Mouse (Mus musculus): Measurements from ENCODE around the gene Kng1. TPM values are rescaled to one million over a fixed set of nuclear protein-coding genes. Genes with fewer than 3 reads are reported as not detected.
"Not testable (repeated sequence)": the region's sequence is repeated elsewhere in the genome, so short reads cannot be mapped to it uniquely, and the experiment has no call there.

Gene Kng1
- 1 to 10 TPM in 1 of 4 experiments, under 1 TPM in 3; 0.18 to 1.0 (median 0.52) TPM for total RNA-seq (2022)

DNA sequence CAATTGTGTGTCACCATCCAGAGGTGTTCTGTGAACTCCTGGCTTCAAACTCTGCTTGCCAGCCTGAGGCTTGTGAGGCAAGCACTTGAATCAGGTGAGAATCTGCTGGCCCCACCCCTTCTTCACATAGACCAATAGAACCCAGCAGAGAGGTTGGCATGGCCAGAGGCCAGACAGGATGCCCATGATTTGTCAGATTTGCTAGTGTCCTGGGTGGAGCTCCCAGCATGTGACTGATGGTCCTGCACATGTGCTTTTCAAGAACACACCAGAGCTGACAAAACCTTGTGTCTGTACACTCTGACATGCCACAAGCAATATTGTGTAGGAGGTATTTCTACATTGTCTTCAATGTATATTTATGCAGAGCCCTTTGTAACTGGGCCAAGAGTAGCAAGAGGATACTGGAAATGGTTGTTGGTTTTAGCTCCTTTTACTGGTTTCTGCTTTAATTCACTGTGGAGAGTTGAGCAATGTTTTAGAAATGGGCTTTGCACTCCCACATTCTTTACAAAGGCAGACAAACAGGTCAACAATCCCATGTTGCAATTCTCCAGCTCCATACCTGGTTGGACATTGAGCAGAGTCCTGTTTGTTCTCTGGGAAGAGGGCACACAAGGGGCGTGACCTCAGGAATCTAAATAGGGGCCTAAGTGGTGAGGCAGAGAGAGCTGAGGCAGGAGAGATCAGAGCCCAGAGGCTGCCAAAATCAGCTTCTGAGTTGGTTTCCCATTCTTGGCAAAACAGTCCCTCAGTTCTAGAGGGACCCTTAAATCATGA lies at the start of gene Kng1:
Gene Kng1 (plus strand): TSS at position 198 of the 780 bp plus-strand sequence.
- not testable (repeated sequence) for DNase-seq

DNA sequence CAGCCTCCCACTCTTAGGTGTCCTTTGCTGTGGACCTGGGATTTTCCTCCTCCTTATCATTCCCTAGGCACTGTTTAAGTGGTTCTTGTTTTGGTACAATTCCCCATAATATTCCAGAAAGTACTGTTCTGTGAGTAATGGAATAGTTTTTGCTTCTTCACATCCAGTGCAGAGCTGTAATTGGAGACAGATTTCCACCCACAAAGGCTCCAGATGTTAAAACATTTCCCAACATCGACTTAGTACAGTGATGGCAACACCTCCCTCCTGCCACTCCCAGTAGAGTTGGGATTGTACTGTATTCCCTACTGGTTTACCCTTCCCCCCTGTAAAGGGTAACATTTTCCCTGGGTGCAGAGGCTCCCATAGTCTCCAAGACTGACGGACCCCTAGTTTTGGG lies 43.9 kb upstream of the Kng1 start:
- DNase-seq: not testable (repeated sequence)

DNA sequence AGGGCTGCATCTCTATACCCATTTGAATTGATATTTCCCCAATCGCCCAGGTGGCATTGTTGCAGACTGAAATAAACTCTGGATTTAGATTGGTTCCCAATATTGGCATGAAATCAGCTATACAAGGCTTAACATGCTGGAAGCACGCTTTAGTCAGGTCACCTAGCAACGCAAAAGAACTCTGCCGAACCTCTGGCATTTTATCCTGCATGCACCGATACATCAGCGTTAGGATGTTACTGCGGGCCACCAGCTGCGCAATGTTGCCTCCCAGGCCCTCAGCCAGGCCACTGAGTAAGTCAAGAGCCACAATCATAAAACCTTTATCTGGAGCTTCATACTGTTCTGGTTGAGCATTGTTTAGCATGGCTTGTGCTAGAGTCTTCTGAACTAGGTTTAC lies 43.0 kb upstream of the Kng1 start:
- not testable (repeated sequence) for DNase-seq

- DNase-seq: not testable (repeated sequence)
Observed at GRCm38 (mm10) chr16:23020571-23020970, 37.1 kb upstream of the Kng1 start.

DNA sequence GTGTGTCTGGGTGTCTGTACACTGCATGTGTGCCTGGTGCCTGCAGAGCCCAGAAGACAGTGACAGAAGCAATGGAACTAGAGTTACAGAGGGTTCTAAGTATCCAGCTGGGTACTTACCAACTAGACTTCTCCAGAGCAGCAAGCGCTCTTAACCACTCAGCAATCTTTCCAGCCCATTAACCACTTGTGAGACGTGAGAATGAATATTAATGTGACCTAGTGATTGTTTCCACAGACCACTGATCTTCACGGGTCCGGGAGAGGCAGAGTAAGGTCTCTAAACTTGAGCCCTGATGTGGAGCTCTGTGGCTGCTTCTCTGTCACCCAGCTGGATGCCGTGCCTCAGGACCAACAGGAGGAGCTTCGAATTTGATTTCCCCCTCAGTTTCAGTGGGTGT lies 32.6 kb upstream of the Kng1 start:
- no peak for DNase-seq

DNA sequence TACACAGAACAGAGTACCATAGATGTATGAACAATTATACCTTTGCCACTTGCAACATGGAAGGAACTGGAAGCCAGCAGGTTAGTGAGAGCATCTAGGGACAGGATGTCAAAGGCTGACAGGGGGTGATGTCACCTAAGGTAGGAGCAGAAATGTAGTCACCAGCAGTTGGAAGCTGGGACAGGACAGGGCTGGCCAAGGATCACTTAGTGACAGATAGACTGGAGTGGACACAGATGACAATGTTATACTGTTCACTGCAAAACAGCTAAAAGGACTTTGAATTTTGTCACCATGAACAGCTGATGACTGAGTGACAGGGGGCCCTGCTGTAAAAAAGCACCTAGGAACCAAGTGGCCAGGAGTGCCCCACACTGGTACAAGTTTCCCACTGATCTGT lies 31.1 kb upstream of the Kng1 start:
- no peak for DNase-seq

DNA sequence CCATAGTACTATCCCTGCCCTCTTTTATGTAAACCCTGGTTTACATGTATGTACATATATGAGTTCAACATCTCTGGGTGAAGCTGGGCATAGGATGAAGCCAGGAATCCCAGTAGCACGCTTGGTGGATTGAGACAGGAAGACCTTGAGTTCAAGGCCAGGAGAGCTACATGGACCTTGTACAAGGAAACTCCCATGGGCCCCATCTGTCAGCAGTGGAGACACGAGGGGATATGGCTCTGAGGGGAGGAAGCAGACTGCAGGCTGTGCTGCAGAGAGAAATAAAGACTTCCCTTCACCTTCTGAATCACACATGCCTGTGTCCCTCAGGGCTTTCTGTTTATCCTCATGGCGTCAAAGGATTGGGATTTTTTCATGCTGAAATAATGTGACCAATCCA lies 30.3 kb upstream of the Kng1 start:
- not testable (repeated sequence) for DNase-seq

GRCm38 (mm10) chr16:23028966-23029600 lies 28.6 kb upstream of the Kng1 start, which contains the start of gene Kng2:
TSS of gene Kng2 (minus strand) at chr16:23029482.
- DNase-seq: not testable (repeated sequence)

DNA sequence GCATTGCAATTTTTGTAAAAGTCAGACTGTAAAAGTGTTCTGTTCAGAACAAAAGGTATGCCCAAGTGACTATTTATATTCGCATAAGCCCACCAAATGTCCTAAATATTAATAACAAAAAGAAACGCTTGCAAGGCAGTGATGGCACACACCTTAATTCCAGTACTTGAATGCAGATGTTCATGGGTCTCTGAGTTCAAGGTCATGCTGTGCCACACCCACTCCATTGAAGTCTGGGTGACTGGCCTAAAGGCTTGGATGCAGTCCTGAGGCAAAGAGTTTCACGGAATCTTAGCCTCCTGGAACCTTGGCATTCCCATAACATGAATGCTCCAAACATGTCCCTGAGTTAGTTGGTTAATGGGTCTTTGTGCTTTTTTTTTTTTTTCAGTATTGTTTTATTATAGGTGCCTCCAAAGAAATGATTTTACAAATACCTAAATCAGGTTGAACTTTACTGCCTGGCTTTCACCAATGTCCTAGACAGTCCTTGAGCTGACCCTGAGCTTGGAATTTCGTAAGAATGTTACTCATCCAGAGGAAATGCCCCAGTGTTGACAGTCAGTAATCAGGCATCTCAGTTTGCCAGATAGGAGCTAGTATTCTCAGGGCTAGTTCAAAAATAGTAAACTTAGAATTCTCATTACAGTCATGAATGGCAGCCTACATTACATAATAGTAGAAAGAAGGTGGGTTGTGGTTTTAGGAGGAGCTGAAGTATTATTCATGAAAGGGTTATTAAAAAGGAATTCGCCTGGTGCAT lies 26.8 kb upstream of the Kng1 start:
- peak; percentile 42 for DNase-seq

GRCm38 (mm10) chr16:23033673-23034072 lies 24.0 kb upstream of the Kng1 start:
- DNase-seq: no peak

- DNase-seq: no peak
Observed at GRCm38 (mm10) chr16:23037744-23038143, 19.9 kb upstream of the Kng1 start.

- DNase-seq: no peak
Observed at GRCm38 (mm10) chr16:23039281-23039680, 18.4 kb upstream of the Kng1 start.

GRCm38 (mm10) chr16:23040876-23041275 lies 16.8 kb upstream of the Kng1 start:
- no peak for DNase-seq

DNA sequence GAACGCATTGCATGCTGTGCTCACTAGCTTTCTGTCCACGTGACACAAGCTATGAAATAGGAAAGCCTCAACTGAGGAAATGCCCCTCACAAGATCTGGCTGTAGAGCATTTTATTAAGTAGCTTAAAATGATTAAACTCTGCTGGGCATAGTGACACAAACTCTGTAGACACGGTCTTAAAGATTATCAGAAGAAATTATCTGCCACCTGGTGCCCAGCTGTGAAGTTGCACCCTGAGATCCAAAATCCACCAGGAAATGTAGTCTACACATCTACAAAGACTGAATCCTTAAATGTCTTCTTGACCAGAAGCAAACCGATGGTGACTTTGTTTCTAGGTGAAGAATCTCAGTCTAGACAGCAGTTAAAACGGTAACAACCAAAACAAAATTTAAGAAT lies 11.3 kb upstream of the Kng1 start:
- no peak for DNase-seq

DNA sequence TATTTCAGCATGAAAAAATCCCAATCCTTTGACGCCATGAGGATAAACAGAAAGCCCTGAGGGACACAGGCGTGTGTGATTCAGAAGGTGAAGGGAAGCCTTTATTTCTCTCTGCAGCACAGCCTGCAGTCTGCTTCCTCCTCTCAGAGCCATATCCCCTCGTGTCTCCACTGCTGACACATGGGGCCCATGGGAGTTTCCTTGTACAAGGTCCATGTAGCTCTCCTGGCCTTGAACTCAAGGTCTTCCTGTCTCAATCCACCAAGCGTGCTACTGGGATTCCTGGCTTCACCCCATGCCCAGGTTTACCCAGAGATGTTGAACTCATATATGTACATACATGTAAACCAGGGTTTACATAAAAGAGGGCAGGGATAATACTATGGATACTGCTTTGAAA lies 2.0 kb downstream of the Kng1 start:
- not testable (repeated sequence) for DNase-seq

DNA sequence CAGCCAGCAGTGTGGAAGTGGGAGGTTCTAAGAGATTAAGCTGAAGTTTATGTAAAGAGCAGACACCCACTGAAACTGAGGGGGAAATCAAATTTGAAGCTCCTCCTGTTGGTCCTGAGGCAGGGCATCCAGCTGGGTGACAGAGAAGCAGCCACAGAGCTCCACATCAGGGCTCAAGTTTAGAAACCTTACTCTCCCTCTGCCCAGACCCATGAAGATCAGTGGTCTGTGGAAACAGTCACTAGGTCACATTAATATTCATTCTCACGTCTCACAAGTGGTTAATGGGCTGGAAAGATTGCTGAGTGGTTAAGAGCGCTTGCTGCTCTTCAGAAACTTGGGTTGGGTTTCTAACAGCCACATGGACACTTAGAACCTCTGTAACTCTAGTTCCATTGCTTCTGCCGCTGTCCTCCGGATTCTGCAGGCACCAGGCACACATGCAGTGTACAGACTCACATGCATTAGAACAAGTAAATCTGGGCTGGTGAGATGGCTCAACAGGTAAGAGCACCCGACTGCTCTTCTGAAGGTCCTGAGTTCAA lies 3.2 kb downstream of the Kng1 start:
- not testable (repeated sequence) for DNase-seq

DNA sequence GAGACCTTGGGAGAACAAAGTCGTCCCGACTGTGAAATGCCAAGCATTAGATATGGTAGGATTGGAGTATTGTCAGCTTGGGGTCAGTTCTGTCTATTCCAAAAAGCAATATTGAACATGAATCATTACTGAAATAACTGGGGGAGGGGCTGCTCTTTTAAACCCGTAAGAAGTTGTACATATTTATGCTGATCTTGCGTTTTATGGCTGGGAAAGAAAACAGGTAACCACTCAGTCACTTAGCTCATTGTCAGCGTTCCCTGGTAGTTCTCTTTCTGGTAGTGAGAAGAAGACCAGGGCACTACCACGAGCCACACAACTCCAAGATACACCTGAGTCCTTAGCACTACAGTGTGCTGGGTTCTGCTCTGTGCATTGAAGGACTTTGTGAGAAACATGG lies 19.9 kb downstream of the Kng1 start:
- DNase-seq: not testable (repeated sequence)

DNA sequence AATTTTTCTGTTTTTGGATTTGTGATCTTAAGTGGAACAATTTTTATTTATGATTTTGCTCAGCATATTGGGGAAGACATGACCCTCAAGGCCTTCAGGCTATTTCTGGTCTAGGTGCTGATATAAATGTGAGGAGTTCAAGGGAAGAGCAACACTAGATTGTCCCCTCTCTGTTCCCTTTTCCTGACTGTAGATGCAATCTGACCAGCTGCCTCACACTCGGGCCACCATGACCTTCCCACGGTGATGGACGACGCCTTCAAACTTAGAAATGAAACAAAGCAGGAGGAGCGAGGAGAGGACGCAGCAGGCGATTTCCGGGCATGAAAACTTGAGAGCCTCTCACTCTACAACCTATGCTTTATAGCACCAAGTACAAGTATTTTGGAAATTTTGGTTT lies 29.5 kb downstream of the Kng1 start:
- DNase-seq: not testable (repeated sequence)

DNA sequence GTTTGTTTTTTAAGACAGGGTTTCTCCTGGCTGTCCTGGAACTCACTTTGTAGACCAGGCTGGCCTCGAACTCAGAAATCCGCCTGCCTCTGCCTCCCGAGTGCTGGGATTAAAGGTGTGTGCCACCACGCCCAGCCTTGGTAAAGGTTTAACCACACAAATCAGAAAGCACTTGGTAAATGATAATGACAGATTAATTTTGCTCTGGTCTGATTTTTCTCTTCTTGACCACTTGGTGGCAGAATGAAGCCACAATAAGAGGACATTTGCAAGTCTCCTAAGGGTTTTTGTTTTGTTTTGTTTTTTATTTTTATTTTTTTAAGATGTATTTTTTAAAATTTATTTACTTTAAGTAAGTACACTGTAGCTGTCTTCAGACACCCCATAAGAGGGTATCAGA lies 30.0 kb downstream of the Kng1 start:
- DNase-seq: not testable (repeated sequence)

DNA sequence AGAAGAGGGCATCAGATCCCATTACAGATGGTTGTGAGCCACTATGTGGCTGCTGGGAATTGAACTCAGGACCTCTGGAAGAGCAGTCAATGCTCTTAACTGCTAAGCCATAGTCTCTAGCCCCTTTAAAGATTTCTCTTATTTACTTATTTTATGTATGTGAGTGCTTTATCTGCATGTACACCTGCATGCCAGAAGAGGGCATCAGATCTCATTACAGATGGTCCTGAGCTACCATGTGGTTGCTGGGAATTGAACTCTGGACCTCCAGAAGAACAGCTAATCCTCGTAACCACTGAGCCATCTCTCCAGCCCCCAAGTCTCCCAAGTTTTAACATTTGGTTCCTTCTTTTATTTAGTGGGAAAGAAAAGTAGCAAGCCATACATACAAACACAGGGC lies 30.8 kb downstream of the Kng1 start:
- DNase-seq: not testable (repeated sequence)

DNA sequence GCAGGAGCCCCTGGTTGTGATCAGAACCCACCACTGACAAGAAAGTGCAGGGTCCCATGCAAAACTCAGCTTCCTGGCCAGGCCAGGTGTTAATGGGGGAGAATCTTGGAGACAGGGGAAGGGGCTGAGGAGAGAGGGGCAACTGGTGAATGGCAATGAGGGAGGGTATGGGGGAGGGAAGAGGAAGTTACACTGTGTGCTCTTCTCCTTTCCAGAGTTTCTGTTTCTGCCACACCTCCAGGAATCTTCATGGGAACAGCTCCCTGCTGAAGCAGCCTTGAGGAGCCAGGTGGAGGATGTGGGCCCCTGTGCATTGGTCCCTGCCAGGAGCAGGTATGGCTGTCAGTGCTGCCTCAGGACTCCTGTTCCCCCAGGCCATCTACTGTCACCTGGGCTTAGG lies 33.7 kb downstream of the Kng1 start:
- not testable (repeated sequence) for DNase-seq

DNA sequence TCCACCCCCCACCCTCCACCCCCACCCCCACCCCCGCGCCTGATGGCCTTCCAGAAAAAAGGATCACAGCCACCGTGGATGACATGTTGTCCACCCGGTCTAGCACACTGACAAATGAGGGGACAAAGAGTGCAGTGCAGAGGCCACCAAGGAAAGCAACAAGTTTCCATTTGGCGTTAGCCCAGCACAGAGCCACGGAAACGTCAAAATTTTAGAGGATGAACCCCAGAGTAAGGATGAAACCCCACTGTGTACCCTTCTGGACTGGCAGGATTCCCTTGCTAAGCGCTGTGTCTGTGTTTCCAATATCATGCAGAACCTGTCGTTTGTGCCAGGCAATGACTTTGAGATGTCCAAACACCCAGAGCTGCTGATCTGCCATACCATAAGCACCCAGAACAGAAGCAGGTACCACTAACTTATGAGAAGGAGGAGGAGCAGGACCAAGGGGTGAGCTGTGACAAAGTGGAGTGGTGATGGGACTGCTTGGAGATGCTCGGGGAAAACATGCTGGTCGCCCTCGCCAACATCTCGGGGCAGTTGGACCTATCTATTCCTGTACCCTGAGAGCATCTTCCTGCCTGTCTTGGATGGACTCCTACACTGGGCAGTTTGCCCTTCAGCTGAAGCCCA lies 35.8 kb downstream of the Kng1 start:
- no peak for DNase-seq

Data from adrenal gland, adult 8-10 months (tissue).